Mouse (Mus musculus) kidney, postnatal 36 days (tissue): ENCODE data around the gene Polr3c.
"Not testable (repeated sequence)": the region's sequence is repeated elsewhere in the genome, so short reads cannot be mapped to it uniquely, and the experiment has no call there.

Source experiments
- DNase-seq, 2 experiments: peaks; one replicate each; pipeline ENCODE4 v3.0.0; 2021 to 2022; ENCODE audit warnings: mixed read lengths in 2 of 2

Polr3c gene

DNA sequence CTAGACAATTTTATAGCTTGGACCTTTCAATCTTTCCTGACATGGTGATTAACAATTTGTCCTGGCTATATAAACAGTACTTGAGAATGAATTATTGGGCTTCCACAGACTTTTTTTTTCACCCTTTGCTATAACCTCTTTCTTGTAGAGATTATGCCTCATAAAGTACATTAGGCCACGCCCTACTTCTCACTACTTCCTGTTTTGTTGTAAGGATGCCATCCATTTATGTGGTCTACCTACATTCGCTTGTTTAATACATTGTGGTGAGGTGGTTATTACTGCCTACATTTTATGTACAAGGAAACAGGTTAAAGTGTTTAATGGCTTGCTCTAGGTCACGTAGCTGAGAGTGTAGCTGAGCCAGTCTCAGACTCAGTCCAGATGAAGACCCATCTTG lies 52.3 kb downstream of the Polr3c start:
- DNase-seq = no peak

DNA sequence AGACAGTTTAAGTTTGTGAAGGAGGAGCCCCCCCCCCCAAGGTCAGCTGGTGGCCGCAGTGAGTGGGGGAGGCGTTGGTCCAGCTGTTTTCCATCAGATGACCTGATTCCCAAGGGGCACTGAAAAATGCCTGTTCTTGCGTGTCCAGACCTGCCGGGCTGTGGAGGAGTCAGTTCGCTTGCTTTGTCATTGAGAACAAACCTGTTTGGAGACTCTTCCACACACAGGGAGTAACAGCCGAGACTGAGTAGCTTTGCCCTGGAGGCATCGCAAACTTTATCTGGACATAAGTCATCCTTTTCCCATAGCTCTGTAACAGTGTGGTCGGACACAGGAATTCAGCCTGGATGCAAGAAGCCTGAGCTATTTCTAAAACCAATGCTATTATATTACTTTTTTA lies 53.0 kb downstream of the Polr3c start:
- no peak for DNase-seq

DNA sequence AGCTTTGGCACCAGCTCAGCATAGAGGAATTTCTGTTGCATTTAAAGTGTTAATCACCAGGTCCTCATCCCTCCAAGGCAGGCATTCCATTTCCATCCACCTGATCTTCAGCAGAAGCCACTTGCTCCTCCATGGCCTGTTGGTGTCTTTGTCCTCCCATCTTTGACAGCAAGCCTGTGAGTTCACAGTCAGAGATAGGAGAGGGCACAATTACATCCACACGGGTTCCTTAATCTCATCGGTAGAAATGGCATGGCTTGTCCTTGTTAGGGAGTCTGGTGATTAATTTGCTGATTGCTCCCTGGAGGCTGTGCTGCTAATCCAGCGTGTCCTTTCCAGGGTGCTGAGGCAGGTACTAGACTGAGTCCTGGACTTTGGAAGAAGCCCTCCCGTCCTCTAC lies 53.9 kb downstream of the Polr3c start:
- no peak for DNase-seq

DNA sequence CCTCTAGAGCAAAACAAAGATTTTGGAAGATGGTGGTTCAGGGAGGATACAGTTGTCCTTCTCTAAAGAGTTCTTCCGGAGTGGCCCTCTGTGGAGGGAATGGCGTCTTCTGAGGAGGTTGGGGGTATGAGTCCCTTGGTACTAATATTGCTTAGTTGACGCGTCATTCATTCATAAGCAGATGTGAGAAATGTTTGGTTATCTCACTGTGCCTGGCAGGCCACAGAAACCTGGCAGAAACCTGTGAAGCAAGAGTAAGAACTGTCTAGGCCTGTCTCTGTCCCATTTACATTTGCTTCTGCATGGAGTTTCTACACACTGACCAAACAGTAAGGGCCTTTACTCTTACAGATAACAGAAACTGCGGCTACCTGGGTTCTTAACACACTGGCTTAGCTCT lies 55.9 kb downstream of the Polr3c start:
- no peak for DNase-seq

DNA sequence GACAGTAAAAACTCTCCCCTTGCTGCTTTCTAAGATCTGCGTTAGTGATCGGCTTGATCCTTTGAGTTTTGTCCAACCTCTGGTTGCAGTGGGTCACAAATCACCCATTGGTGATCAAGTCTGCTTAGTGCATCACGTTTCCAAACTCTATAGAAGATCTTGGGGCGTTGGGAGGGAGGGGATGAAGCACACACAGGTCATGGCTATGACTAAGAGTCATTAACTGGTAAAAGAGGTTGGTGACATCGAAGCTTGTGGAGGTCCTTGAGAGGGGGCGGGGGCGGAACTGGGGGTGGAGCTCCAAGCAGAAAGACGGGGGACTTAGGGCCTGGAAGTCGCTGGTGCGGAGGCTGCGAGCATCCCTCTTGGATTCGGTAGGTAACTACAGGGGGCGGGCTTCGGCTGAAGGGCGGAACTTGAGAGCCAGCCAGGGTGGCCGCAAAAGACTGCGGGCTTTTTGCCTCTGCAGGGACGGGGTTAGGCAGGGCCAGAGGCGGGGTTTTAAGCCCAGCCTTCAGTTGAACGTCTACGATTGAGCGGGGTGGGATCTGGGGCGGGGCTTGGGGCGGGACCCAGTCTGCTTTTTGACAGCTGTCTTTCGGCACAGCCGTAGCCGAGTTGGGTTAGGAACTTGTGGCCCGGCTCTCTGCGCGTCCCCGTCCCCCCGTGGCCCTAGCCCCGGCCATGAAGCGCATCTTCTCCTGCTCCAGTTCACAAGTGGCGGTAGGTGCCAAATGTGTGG lies 57.5 kb downstream of the Polr3c start, which contains the start of gene Ankrd35:
Ankrd35 (plus strand) TSS at position 405 of the 742 bp plus-strand sequence.
- DNase-seq = peak; percentile 87 to 88

DNA sequence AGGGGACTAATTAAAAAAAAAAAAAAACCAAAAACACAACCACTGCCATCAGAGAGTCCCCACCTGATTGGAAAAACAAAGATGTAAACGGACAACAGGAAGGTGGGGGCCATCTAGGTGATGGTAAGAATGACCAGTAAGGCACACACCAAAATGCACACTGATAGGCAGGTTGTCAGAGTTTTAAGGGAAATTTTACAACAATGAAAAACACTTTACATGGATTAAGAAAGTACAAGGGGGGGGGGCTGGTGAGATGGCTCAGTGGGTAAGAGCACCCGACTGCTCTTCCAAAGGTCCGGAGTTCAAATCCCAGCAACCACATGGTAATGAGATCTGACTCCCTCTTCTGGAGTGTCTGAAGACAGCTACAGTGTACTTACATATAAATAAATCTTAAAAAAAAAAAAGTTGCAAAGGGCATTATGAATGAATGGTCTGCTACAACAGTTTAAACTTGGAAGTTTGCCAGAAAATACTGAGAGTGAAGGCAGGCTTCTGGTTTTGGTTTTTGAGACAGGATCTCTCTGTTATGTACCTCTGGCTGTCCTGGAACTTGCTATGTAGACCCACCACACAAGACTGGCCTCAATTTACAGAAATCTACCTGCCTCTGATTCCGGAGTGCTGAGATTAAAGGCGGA lies 58.9 kb downstream of the Polr3c start:
- no peak for DNase-seq

DNA sequence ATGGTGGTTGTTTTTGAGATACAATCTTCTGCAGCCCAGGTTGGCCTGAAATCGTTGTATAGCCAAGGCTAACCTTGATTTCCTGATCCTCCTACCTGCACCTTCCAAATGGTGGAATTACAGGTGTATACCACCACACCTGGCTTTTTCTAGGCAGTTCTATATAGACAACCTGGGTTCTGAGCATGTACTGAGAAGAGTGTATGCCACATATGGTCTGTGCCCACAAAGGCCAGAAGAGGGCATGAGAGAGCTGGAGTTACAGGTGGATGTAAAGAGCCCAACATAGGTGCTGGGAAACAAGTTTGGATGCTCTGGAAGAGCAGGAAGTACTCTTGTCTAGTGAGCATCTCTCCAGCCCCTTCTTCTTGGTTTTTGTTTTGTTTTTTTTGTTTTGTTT lies 60.1 kb downstream of the Polr3c start:
- DNase-seq = peak; percentile 30 to 60

DNA sequence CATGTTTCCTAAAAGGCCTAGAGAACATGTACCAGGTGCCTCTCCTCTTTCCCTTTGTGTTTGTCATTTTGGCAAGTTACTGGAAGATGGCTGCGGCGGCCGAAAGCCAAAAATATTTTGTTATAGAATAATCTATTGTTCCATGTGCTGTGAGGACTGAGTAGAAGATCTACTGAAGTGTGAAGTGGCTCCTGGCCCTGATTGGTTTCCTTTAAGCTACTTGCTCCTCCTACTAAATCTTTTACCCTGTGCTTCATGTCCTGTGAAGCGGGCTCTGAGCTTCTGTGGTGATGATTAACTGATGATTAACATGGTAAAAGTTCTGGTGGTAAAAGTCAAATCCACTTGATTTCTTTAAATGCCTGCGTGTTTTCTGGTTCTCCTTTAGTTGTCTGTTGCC lies 60.5 kb downstream of the Polr3c start:
- DNase-seq = peak; percentile 46 to 56

DNA sequence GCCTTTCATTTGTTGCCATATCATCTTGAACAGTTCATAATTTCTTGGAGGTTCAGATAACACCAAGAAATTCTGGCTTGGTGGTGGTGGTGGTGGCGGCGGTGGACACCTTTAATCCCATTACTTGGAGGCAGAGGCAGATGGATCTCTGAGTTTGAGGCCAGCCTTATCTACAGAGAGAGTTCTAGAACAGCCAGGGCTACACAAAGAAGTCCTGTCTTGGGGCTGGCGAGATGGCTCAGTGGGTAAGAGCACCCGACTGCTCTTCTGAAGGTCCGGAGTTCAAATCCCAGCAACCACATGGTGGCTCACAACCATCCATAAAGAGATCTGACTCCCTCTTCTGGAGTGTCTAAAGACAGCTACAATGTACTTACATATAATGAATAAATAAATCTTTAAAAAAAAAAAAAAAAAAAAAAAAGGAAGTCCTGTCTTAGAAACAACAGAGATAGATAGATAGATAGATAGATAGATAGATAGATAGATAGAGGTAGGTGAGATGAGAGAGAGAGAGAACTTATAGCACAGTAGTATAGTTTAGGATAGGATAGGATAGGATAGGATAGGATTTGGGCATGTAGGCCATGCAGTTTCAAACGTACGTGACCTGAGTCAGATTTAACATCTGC lies 61.6 kb downstream of the Polr3c start:
- DNase-seq = not testable (repeated sequence)

DNA sequence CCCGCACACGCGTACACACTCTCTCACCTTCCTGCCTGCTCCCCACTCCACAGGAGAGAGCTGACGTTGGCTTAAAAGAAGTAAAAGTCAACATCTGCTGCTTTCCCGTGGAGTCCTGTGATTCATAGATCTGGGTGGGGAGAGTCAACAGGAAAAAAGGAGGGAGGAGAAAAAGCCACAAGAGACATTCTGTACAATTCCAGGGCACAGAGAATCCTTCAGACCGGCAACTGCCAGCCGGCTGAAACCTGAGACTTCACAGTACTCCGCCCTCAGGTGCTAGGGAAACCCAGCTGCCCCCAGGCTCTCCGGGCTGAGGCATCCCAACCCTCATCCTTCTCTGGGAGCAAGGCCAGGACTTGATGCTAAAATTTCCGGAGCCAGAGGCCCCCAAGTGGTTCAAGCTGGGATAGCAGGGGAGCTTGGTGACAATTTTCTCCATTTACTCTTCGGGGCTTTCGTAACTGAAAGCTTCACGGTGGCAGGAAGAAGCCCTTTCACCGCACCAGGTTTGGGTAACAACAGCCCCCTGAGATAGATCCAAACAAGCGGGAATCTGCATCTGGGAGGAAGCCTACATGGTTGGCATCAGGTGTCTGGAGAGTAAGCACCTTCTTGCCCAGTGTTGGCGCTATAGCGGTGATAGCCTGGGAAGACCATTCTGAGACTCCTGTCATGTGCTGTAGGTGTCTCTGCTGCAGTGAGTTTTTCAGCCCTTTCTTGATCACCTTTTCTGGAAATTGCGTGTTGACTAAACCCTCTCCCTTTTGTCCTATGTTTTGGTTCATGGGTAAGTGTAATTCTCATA lies 63.8 kb downstream of the Polr3c start:
- DNase-seq = peak; percentile 79 to 91

DNA sequence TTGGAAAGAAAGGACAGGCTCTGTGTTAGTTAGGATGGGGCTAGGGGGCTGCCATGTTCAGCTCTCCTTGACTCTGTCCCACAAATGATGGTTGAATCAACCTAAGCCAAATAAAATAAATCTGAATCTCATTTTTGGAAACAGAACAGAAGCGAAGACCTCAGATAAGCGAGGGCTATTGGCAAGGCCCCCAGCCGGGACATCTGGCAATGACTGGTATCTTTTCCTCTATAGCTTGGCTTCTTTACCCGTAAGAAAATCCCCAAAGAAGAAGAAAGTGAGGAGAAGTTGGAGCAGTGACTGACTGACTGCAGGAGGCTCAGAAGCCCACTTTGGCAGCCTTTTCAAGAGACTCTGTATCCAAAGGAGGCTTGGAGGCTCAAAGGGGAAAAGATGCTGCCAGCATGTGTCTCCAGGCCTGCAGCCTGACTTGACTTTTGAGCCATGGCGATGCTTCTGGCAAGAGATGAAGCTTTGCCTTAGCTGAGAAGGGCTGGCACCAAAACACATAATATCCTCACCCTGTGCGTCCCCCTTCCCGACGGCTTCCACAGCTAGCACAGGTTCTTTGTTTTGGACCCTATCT lies 64.6 kb downstream of the Polr3c start:
- no peak for DNase-seq
